ENCODE assay signal across 8 mouse cellular contexts in genomic region chr15:77750461-77750860, GRCm38 (mm10). TPM values are rescaled to one million over a fixed set of nuclear protein-coding genes. Genes with fewer than 3 reads are reported as not detected.
DNase-seq lines count a peak whose midpoint lies in the region; ATAC-seq and TF ChIP-seq lines count a peak whose summit lies in the region.

No protein-coding gene starts in this region.

- H3K36me3 ChIP-seq in midbrain, embryonic 14.5 days (ENCODE audit: control insufficient read depth, insufficient read depth, low read length): no peaks in the 10 kb centered on the region
- no peaks in the 10 kb centered on the region for H3K36me3 ChIP-seq in midbrain, embryonic 16.5 days (ENCODE audit: control insufficient read depth, insufficient read depth, low read length)

- peak; percentile 65 for TF ChIP-seq CTCF in lung, adult 2 months (IDR thresholded peaks at IDR 0.05; ENCODE audit: insufficient read depth, low read length)

- peak; percentile 54 for DNase-seq in cerebellum, adult 9-11 months
- no peak for DNase-seq in cerebellum, adult 11 months
- peak; percentile 40 for DNase-seq in midbrain, embryonic 14.5 days
- DNase-seq in c-Kit-positive CD71-negative TER-119-negative erythroid progenitor cells, embryonic 14.5 days (ENCODE audit: low read depth): peak; percentile 26
- DNase-seq in lung, adult 2 months: no peak
- no peak for DNase-seq in layer of hippocampus, postnatal 36 days
- no peak for DNase-seq in layer of hippocampus, adult 9-11 months

- WGBS in midbrain, embryonic 14.5 days: 30% methylated on average over 1 of the region's 1 CpGs
- WGBS in midbrain, embryonic 16.5 days: 30% methylated on average over 1 of the region's 1 CpGs
- 22% methylated on average over 1 of the region's 1 CpGs for WGBS in lung, adult 2 months

- H3K27me3 ChIP-seq in midbrain, embryonic 14.5 days (ENCODE audit: control insufficient read depth, insufficient read depth, low read length): no peaks in the 10 kb centered on the region
- no peaks in the 10 kb centered on the region for H3K27me3 ChIP-seq in midbrain, embryonic 16.5 days (ENCODE audit: control insufficient read depth, insufficient read depth, low read depth, low read length)

- no peaks in the 10 kb centered on the region for H3K9me3 ChIP-seq in midbrain, embryonic 14.5 days (ENCODE audit: control insufficient read depth, low read length)
- no peaks in the 10 kb centered on the region for H3K9me3 ChIP-seq in midbrain, embryonic 16.5 days (replicated peaks; ENCODE audit: control insufficient read depth, low read length, poor library complexity, severe bottlenecking)

- no peak overlapping the region for H3K4me3 ChIP-seq in midbrain, embryonic 14.5 days (replicated peaks; ENCODE audit: low read depth, low read length)
- no peak overlapping the region for H3K4me3 ChIP-seq in midbrain, embryonic 16.5 days (ENCODE audit: low read depth, low read length)
- H3K4me3 ChIP-seq in lung, adult 2 months (replicated peaks; ENCODE audit: extremely low read depth, low read depth, low read length): no peak overlapping the region

- H3K9ac ChIP-seq in midbrain, embryonic 14.5 days (replicated peaks; ENCODE audit: low read length): no peak overlapping the region
- H3K9ac ChIP-seq in midbrain, embryonic 16.5 days (ENCODE audit: low read depth, low read length): no peak overlapping the region

- H3K27ac ChIP-seq in midbrain, embryonic 14.5 days (replicated peaks; ENCODE audit: low read depth, low read length): no peak overlapping the region
- no peak overlapping the region for H3K27ac ChIP-seq in midbrain, embryonic 16.5 days (ENCODE audit: low read length)

- no peak overlapping the region for H3K4me2 ChIP-seq in midbrain, embryonic 14.5 days (ENCODE audit: low read length)
- H3K4me2 ChIP-seq in midbrain, embryonic 16.5 days (ENCODE audit: low read length): no peak overlapping the region

- no peak for ATAC-seq in midbrain, embryonic 14.5 days (ENCODE audit: low FRiP score, low TSS enrichment)
- no peak for ATAC-seq in midbrain, embryonic 16.5 days

- no peak for TF ChIP-seq POLR2A in lung, adult 2 months (IDR thresholded peaks at IDR 0.05; ENCODE audit: borderline replicate concordance, extremely low read depth, low read depth, low read length)

- no peaks in the 10 kb centered on the region for H3K4me1 ChIP-seq in midbrain, embryonic 14.5 days (ENCODE audit: control insufficient read depth, insufficient read depth, low read length)
- H3K4me1 ChIP-seq in midbrain, embryonic 16.5 days (ENCODE audit: control insufficient read depth, insufficient read depth, low read length): peaks cover 3% of the 10 kb centered on the region; the same call in 1 of the 2 replicates
- H3K4me1 ChIP-seq in lung, adult 2 months (ENCODE audit: control insufficient read depth, insufficient read depth, low read length): no peaks in the 10 kb centered on the region

RNA-seq across cellular contexts. Expression of gene Apol8, which starts 6.3 kb away (rescaled TPM):
- 0.11 TPM in 2 replicates for polyA plus RNA-seq in midbrain, embryonic 14.5 days (2014; fragmentation: Nextera tagmentation; extraction: Ambion mirVana)
- polyA plus RNA-seq in midbrain, embryonic 16.5 days (2015; fragmentation: Nextera tagmentation; extraction: Ambion mirVana): 0.11 and 0.27 TPM in 2 replicates
- 0.05 TPM in 1 of 2 replicates, not detected in the other for polyA plus RNA-seq in lung, adult 2 months (2012; rRNA removed)
- total RNA-seq in layer of hippocampus, postnatal 36 days (2021): 1 to 10 TPM; 4.0 to 6.7 TPM

RNA-seq across cellular contexts. Expression of gene Apol9b, which starts 21.6 kb away (rescaled TPM):
- not detected in 2 replicates for polyA plus RNA-seq in midbrain, embryonic 14.5 days (2014; fragmentation: Nextera tagmentation; extraction: Ambion mirVana)
- not detected in 2 replicates for polyA plus RNA-seq in midbrain, embryonic 16.5 days (2015; fragmentation: Nextera tagmentation; extraction: Ambion mirVana)
- polyA plus RNA-seq in lung, adult 2 months (2012; rRNA removed): 1.7 and 2.1 TPM in 2 replicates
- not detected for total RNA-seq in layer of hippocampus, postnatal 36 days (2021)

RNA-seq across cellular contexts. Expression of gene Apol7e, which starts 51.8 kb away (rescaled TPM):
- not detected in 2 replicates for polyA plus RNA-seq in midbrain, embryonic 14.5 days (2014; fragmentation: Nextera tagmentation; extraction: Ambion mirVana)
- polyA plus RNA-seq in midbrain, embryonic 16.5 days (2015; fragmentation: Nextera tagmentation; extraction: Ambion mirVana): not detected in 2 replicates
- 0.88 and 1.3 TPM in 2 replicates for polyA plus RNA-seq in lung, adult 2 months (2012; rRNA removed)
- not detected for total RNA-seq in layer of hippocampus, postnatal 36 days (2021)

Comparison
In these comparisons a context has a peak if more than half of its experiments do, and no peak if none do; other contexts are left out.
1. DNase-seq: peak in cerebellum, adult 9-11 months (single experiment), midbrain, embryonic 14.5 days (single experiment) and c-Kit-positive CD71-negative TER-119-negative erythroid progenitor cells, embryonic 14.5 days (single experiment); none in cerebellum, adult 11 months (single experiment), lung, adult 2 months (single experiment), layer of hippocampus, postnatal 36 days (0 of 2) and layer of hippocampus, adult 9-11 months (single experiment).